Mouse (Mus musculus): ENCODE results near the gene Txlnb. TPM values are rescaled to one million over a fixed set of nuclear protein-coding genes. Genes with fewer than 3 reads are reported as not detected.
"Not testable (repeated sequence)": the region's sequence is repeated elsewhere in the genome, so short reads cannot be mapped to it uniquely, and the experiment has no call there.

Gene Txlnb
- polyA plus RNA-seq, 1 experiment from 2014 or later = 2.2 TPM

DNA sequence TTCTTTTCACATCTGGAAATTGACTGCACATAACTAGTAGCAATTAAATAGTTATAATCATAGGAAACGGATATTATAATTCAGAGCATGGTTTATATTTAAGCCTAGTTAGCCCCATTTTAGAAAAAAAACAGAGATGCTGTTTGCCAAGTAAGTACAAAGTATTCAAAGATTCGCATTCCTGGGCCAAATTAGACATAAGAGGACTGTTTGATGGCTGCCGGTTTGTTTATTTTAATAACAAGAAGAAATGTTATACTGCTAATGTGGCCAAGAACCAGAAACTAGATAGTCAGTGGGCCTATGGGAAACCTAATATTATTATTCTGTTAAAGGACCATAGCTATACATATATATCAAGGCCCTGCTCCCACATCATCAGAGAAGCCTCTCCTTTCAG is 9.3 kb upstream of the Txlnb start:
- Histone ChIP-seq H3K36me3 (no peaks in the 10 kb centered on the region), H3K4me1 (replicated peaks) (no peaks in the 10 kb centered on the region), H3K27ac (no peak overlapping the region), H3K27me3 (no peaks in the 10 kb centered on the region), H3K4me3 (replicated peaks) (no peak overlapping the region), H3K9ac (replicated peaks) (no peak overlapping the region), H3K4me2 (no peak overlapping the region), H3K9me3 (no peaks in the 10 kb centered on the region)
- no peak for ATAC-seq (ENCODE audit: insufficient number of reproducible peaks, insufficient read depth, low FRiP score, low TSS enrichment, low read depth)
- WGBS = 78% methylated on average over 3 of the region's 3 CpGs

DNA sequence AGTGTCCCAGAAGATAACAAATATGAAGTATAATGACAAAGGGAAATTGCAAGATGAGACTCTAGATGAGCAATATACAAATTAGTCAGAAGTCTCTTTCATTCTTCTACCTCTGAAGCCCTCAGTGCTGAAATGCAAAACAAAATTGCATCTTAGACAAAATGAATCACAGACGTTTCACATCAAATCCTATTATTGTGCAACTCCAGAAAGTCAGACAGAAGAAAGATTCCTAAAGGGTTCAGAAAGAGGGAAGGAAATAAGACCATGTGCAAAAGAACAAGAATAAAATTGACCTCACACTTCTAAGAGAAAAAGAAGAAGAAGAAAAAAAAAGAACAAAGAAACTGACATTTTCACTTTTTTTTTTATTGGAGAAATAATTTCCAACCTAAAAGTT is 8.1 kb upstream of the Txlnb start:
- Histone ChIP-seq H3K9me3 (no peaks in the 10 kb centered on the region), H3K27ac (no peak overlapping the region), H3K27me3 (no peaks in the 10 kb centered on the region), H3K9ac (replicated peaks) (no peak overlapping the region), H3K4me1 (replicated peaks) (no peaks in the 10 kb centered on the region), H3K4me3 (replicated peaks) (no peak overlapping the region), H3K36me3 (no peaks in the 10 kb centered on the region), H3K4me2 (no peak overlapping the region)
- 85% methylated on average over 1 of the region's 1 CpGs for WGBS
- ATAC-seq (ENCODE audit: insufficient number of reproducible peaks, insufficient read depth, low FRiP score, low TSS enrichment, low read depth) = no peak

DNA sequence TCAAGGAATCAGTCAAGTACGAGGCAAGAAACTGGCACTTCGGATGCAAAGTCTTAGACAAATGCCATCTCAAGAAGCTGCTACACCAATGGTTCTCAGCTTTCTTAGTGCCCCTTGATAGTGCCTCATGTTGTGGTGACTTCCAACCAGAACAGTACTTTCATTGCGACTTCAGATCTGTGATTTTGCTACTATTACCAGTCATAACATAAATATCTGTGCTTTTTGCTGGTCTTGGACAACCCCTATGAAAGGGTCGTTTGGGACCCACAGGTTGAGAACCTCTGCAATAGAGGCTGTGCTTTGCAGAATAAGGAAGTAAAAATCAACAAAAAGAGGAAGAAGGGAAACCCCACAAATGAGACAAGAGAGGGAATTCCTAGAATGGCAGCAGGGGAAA is 7.7 kb upstream of the Txlnb start:
- H3K9ac ChIP-seq (replicated peaks) = no peak overlapping the region
- no peaks in the 10 kb centered on the region for H3K9me3 ChIP-seq
- H3K27me3 ChIP-seq = no peaks in the 10 kb centered on the region
- 83% methylated on average over 4 of the region's 4 CpGs for WGBS
- H3K4me3 ChIP-seq (replicated peaks) = no peak overlapping the region
- H3K4me2 ChIP-seq = no peak overlapping the region
- ATAC-seq (ENCODE audit: insufficient number of reproducible peaks, insufficient read depth, low FRiP score, low TSS enrichment, low read depth) = no peak
- no peaks in the 10 kb centered on the region for H3K36me3 ChIP-seq
- H3K4me1 ChIP-seq (replicated peaks) = no peaks in the 10 kb centered on the region
- H3K27ac ChIP-seq = no peak overlapping the region

GRCm38 (mm10) chr10:17793926-17794325 is 2.1 kb upstream of the Txlnb start:
- H3K27me3 ChIP-seq = no peaks in the 10 kb centered on the region
- H3K9me3 ChIP-seq = no peaks in the 10 kb centered on the region
- no peaks in the 10 kb centered on the region for H3K36me3 ChIP-seq
- H3K4me2 ChIP-seq = no peak overlapping the region
- H3K9ac ChIP-seq (replicated peaks) = no peak overlapping the region
- no peak for ATAC-seq (ENCODE audit: insufficient number of reproducible peaks, insufficient read depth, low FRiP score, low TSS enrichment, low read depth)
- WGBS = 74% methylated on average over 5 of the region's 5 CpGs
- no peak overlapping the region for H3K27ac ChIP-seq
- H3K4me3 ChIP-seq (replicated peaks) = no peak overlapping the region
- H3K4me1 ChIP-seq (replicated peaks) = peaks cover 14% of the 10 kb centered on the region; the same call in 1 of the 2 replicates

GRCm38 (mm10) chr10:17794443-17794842 is 1.6 kb upstream of the Txlnb start:
- Histone ChIP-seq H3K4me1 (replicated peaks) (peaks cover 14% of the 10 kb centered on the region; the same call in 1 of the 2 replicates), H3K4me2 (no peak overlapping the region), H3K4me3 (replicated peaks) (no peak overlapping the region), H3K9ac (replicated peaks) (no peak overlapping the region), H3K9me3 (no peaks in the 10 kb centered on the region), H3K36me3 (no peaks in the 10 kb centered on the region), H3K27ac (no peak overlapping the region), H3K27me3 (no peaks in the 10 kb centered on the region)
- ATAC-seq (ENCODE audit: insufficient number of reproducible peaks, insufficient read depth, low FRiP score, low TSS enrichment, low read depth) = no peak
- 88% methylated on average over 5 of the region's 5 CpGs for WGBS

DNA sequence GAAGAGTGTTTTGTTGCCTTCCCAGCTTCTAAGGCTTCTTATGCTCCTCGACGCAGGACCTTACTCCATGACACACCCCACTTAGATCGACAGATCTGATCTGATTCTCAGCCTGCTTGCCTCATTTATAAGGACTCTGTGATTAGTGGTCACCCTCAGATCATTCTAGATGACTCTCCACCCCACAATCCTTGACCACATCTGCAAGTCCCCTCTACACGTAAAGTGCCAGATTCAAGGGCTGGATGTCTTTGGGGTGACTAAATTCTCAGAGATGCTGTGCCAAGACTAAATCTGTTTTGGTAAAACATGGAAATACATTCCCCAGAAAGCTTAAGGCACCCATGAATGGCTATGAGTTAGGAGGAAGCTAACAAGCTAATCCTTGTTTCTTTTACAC is 799 bp upstream of the Txlnb start:
- 85% methylated on average over 4 of the region's 4 CpGs for WGBS
- H3K27ac ChIP-seq = peak overlapping the region; percentile 83; the same call in 1 of the 2 replicates

DNA sequence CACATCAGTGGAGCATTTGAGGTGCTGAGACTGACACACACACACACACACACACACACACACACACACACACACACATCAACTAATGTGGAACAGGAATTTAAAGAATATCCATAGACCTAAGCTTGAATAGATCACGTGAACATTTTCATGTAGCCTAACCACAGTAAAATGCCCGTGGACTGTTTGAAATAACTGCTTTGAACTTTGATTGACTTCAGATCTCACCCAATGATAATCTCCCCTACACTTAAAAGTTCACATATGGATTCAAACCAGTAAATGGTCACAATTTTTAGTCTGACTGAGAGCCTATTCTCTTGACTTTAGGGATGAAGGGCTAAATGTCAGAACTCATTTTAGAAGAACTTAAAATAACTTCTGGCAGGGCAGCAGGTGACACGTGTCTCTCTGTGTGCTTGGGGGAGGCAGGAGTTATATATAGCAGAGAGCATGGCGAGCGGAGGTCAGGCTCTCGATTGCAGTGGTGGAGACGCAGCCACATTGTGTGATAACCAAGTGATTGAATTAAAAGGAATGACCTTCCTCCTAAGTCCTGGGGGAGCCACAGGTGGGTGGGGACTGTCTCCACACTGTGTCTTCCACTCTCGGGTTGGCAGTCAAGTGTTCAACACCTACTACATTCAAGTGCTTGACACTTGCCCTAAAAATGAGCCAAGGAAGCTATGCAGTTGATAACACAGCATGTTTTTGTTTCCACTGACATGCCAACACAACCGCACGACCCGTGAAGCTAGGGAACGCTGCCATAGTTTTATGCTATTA is 1.0 kb downstream of the Txlnb start:
- Histone ChIP-seq H3K27me3 (no peaks in the 10 kb centered on the region), H3K36me3 (no peaks in the 10 kb centered on the region), H3K4me3 (replicated peaks) (no peak overlapping the region), H3K4me2 (peak overlapping the region; percentile 50; the same call in 1 of the 2 replicates), H3K9me3 (no peaks in the 10 kb centered on the region), H3K4me1 (replicated peaks) (peaks cover 14% of the 10 kb centered on the region; the same call in 1 of the 2 replicates), H3K9ac (replicated peaks) (no peak overlapping the region), H3K27ac (peak overlapping the region; percentile 83; the same call in 1 of the 2 replicates)
- ATAC-seq (ENCODE audit: insufficient number of reproducible peaks, insufficient read depth, low FRiP score, low TSS enrichment, low read depth) = 0 out of 2 replicates have a peak, but pooled peaks have one; percentile 11
- 71% methylated on average over 12 of the region's 12 CpGs for WGBS

More for the DNA sequence above, 799 bp upstream of the Txlnb start:
- Histone ChIP-seq H3K27me3 (no peaks in the 10 kb centered on the region), H3K4me1 (replicated peaks) (peaks cover 14% of the 10 kb centered on the region; the same call in 1 of the 2 replicates), H3K36me3 (no peaks in the 10 kb centered on the region), H3K9me3 (no peaks in the 10 kb centered on the region), H3K4me3 (replicated peaks) (no peak overlapping the region), H3K4me2 (no peak overlapping the region), H3K9ac (replicated peaks) (no peak overlapping the region)
- no peak for ATAC-seq (ENCODE audit: insufficient number of reproducible peaks, insufficient read depth, low FRiP score, low TSS enrichment, low read depth)

GRCm38 (mm10) chr10:17797681-17798080 is 1.7 kb downstream of the Txlnb start:
- no peak overlapping the region for H3K27ac ChIP-seq
- no peak overlapping the region for H3K9ac ChIP-seq (replicated peaks)
- H3K4me3 ChIP-seq (replicated peaks) = no peak overlapping the region
- no peak overlapping the region for H3K4me2 ChIP-seq
- no peak for ATAC-seq (ENCODE audit: insufficient number of reproducible peaks, insufficient read depth, low FRiP score, low TSS enrichment, low read depth)
- no peaks in the 10 kb centered on the region for H3K36me3 ChIP-seq
- H3K9me3 ChIP-seq = no peaks in the 10 kb centered on the region
- peaks cover 14% of the 10 kb centered on the region; the same call in 1 of the 2 replicates for H3K4me1 ChIP-seq (replicated peaks)
- WGBS = 92% methylated on average over 3 of the region's 3 CpGs
- H3K27me3 ChIP-seq = no peaks in the 10 kb centered on the region

DNA sequence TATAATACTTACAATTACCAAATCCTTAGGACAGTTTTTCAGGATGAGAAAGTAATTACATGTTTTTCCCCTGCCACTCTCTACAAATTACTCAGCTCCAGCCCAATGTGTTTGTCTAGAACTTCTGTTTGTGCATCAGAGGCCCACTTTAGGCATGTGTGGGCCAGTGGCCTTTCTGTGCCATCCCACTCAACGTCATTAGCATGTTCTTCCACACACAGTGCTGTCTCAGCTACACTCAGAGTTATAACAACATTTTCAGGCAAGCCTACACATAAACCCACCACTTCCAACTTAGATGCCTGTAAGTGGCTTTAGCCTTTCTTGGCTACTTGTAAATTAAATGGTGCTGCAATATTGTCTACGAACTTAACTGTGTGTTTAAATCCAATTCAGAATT is 5.8 kb downstream of the Txlnb start:
- 83% methylated on average over 2 of the region's 2 CpGs for WGBS
- no peak overlapping the region for H3K4me3 ChIP-seq (replicated peaks)
- H3K4me2 ChIP-seq = no peak overlapping the region
- H3K4me1 ChIP-seq (replicated peaks) = 0 out of 2 replicates have a peak, but pooled peaks cover 6% of the 10 kb centered on the region
- H3K27me3 ChIP-seq = no peaks in the 10 kb centered on the region
- ATAC-seq (ENCODE audit: insufficient number of reproducible peaks, insufficient read depth, low FRiP score, low TSS enrichment, low read depth) = no peak
- H3K27ac ChIP-seq = no peak overlapping the region
- no peaks in the 10 kb centered on the region for H3K36me3 ChIP-seq
- H3K9ac ChIP-seq (replicated peaks) = no peak overlapping the region
- no peaks in the 10 kb centered on the region for H3K9me3 ChIP-seq

GRCm38 (mm10) chr10:17808526-17808925 is 12.5 kb downstream of the Txlnb start:
- Histone ChIP-seq H3K9ac (replicated peaks) (no peak overlapping the region), H3K4me1 (replicated peaks) (no peaks in the 10 kb centered on the region), H3K9me3 (no peaks in the 10 kb centered on the region), H3K4me3 (replicated peaks) (no peak overlapping the region), H3K27ac (no peak overlapping the region), H3K4me2 (no peak overlapping the region), H3K27me3 (no peaks in the 10 kb centered on the region), H3K36me3 (no peaks in the 10 kb centered on the region)
- no peak for ATAC-seq (ENCODE audit: insufficient number of reproducible peaks, insufficient read depth, low FRiP score, low TSS enrichment, low read depth)
- WGBS = 98% methylated on average over 1 of the region's 1 CpGs

DNA sequence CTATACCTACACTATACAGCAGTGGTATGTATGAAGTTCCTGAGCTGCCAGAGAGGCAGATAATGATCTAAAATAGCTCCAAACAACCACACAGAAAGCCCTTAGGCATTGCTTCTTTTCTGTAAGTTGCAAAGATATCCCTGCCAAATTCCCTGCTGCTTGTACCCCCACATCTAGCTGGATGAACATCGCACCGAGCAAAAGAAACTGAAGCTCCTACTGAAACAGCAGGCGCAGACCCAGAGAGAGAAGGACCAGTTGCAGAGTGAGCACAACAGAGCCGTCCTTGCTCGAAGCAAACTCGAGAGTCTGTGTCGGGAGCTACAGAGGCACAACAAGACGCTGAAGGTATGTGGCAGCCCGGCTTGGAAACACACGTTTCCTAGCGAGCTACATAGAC is 19.0 kb downstream of the Txlnb start:
- Histone ChIP-seq H3K9ac (replicated peaks) (no peak overlapping the region), H3K9me3 (no peaks in the 10 kb centered on the region; the same call in 1 of the 2 replicates), H3K27ac (no peak overlapping the region), H3K4me1 (replicated peaks) (no peaks in the 10 kb centered on the region), H3K4me2 (no peak overlapping the region), H3K36me3 (no peaks in the 10 kb centered on the region), H3K4me3 (replicated peaks) (no peak overlapping the region), H3K27me3 (no peaks in the 10 kb centered on the region)
- ATAC-seq (ENCODE audit: insufficient number of reproducible peaks, insufficient read depth, low FRiP score, low TSS enrichment, low read depth) = no peak
- 78% methylated on average over 11 of the region's 11 CpGs for WGBS

- H3K27ac ChIP-seq; ATAC-seq (ENCODE audit: insufficient number of reproducible peaks, insufficient read depth, low FRiP score, low TSS enrichment, low read depth); H3K4me3 ChIP-seq (replicated peaks); H3K27me3 ChIP-seq; H3K4me2 ChIP-seq; H3K36me3 ChIP-seq; H3K9ac ChIP-seq (replicated peaks); H3K9me3 ChIP-seq; H3K4me1 ChIP-seq (replicated peaks): not testable (repeated sequence)
- 92% methylated on average over 7 of the region's 7 CpGs for WGBS
Measured at GRCm38 (mm10) chr10:17820422-17820821, 24.4 kb downstream of the Txlnb start.
